Mouse (Mus musculus) erythroblast, embryonic 14.5 days (primary cell): Measurements from ENCODE around the gene Parp16.

Experiments
- GATA1 ChIP-seq: IDR thresholded peaks from 2 replicates; pipeline ENCODE4 v1.6.1; 2012; ENCODE audit warnings: low read length, inconsistent platforms, mixed read lengths
- TAL1 ChIP-seq: IDR thresholded peaks from 3 replicates; pipeline ENCODE4 v1.6.1; 2012; ENCODE audit warnings: low read length, inconsistent platforms, mixed read lengths

GRCm38 (mm10) chr9:65264959-65265358 is 69.8 kb downstream of the Parp16 start, which contains the start of gene Cilp:
- no peak for TF ChIP-seq GATA1
- TF ChIP-seq TAL1, result no peak
